Mouse (Mus musculus) spleen, adult 2 months (tissue): ENCODE measurements around the gene Slit1. TPM values are rescaled to one million over a fixed set of nuclear protein-coding genes. Genes with fewer than 3 reads are reported as not detected.

Source experiments
- DNase-seq, 2 experiments: peaks; one replicate each; pipeline versions ENCODE4 v3.0.0 to v3.0.0-alpha.2; 2012 to 2021; ENCODE audit warnings: low spot score in 2 of 2, low read depth in 1 of 2
- H3K27ac ChIP-seq: fragments of 200-500 bp; 2 replicates; pipeline ENCODE4 v1.5.1; 2012; ENCODE audit warnings: low read length, inconsistent platforms; ENCODE audit not compliant: insufficient read depth
- H3K27me3 ChIP-seq: fragments of 200-500 bp; 2 replicates; pipeline ENCODE4 v1.6.1; 2012; ENCODE audit warnings: mild to moderate bottlenecking, moderate library complexity, low read length, inconsistent platforms; ENCODE audit not compliant: control insufficient read depth, insufficient read depth
- H3K36me3 ChIP-seq: fragments of 200-500 bp; 2 replicates; pipeline ENCODE4 v1.6.1; 2012; ENCODE audit warnings: mild to moderate bottlenecking, low read length, inconsistent platforms; ENCODE audit not compliant: control insufficient read depth, insufficient read depth
- H3K4me1 ChIP-seq: fragments of 200-500 bp; 2 replicates; pipeline ENCODE4 v1.6.1; 2011; ENCODE audit warnings: inconsistent platforms; ENCODE audit not compliant: control insufficient read depth, insufficient read depth, insufficient read length
- H3K4me3 ChIP-seq: fragments of 200-500 bp; 2 replicates; pipeline ENCODE4 v1.5.1; 2011; ENCODE audit warnings: mild to moderate bottlenecking, inconsistent platforms; ENCODE audit not compliant: insufficient read depth, insufficient read length; ENCODE audit errors: extremely low read depth
- CTCF ChIP-seq: fragments of 200-500 bp; IDR thresholded peaks from 2 replicates; pipeline ENCODE4 v1.5.1; 2011; ENCODE audit warnings: mild to moderate bottlenecking, inconsistent platforms; ENCODE audit not compliant: insufficient read depth, insufficient read length, insufficient replicate concordance; ENCODE audit errors: extremely low read depth
- POLR2A ChIP-seq: fragments of 200-500 bp; IDR thresholded peaks from 2 replicates; pipeline ENCODE4 v1.6.1; 2011; ENCODE audit warnings: low read depth, low read length, inconsistent platforms
- WGBS: fragments of 180-500 bp; shearing (Covaris S2); methylation state at CpG from one replicate; pipeline ENCODE4 v1.1.7; 2018; 5-methylcytosine and 5-hydroxymethylcytosine counted together
- polyA plus RNA-seq: library from polyadenylated mRNA; depleted of rRNA; stranded (reverse); fragments of >200 nt; gene quantifications from 2 replicates; pipeline ENCODE4 v1.2.3, GENCODE M21; 2012

Slit1 gene
- polyA plus RNA-seq, 1 experiment, result 0.78 TPM

DNA sequence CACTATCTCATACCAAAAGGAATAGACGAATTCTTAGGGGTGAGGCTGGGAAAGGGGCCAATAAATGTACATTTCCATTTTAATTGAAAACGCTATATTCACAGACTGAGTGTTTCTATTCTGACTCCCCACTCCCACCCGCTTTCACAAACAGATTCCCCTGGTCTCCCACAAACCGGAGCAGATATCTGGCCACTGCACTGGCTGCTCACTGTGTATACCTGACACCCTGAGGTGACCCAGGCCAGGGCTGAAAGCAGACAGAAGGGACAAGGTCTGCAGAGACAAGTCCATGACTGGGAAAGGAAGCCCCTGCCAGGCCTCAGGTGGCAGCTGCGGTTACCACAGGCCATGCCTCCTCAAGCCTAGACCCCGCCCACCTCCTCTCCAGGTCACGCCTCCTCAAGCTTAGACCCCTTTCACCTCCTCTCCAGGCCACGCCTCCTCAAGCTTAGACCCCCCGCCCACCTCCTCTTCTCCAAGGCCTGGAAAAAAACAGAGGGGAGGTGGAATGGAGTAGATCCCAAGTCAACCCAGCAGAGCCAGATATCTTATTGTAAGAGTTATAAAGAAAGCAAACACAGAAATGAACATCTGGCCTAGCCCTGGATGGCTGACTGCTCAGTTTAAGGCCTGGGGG lies 18.5 kb downstream of the Slit1 start:
- 0 out of 2 replicates have a peak, but pooled peaks cover 4% of the 10 kb centered on the region for H3K4me1 ChIP-seq
- TF ChIP-seq CTCF, result no peak
- TF ChIP-seq POLR2A, result no peak
- no peak overlapping the region for H3K4me3 ChIP-seq
- no peak overlapping the region for H3K27ac ChIP-seq
- no peaks in the 10 kb centered on the region for H3K36me3 ChIP-seq
- H3K27me3 ChIP-seq, result no peaks in the 10 kb centered on the region
- no peak for DNase-seq
- 44% methylated on average over 9 of the region's 9 CpGs for WGBS

DNA sequence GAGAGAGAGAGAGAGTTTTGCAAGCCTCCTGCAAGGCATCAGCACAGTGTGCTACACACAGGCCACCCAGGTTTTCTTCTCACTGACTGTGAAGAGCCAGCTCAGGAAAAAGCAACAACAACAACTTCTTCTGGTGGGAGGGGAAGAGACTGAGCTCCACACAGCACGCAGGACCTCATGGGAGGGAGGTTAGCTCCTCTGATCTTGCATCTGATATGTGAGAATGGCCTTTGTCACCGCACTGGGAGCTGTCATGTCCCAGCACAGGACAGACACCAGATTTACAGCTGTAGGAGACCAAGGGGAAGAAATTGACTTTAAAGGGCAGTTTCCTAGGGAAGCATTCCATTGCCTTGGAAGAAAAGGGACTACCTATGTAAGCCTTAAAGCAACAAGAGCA lies 20.1 kb downstream of the Slit1 start:
- no peaks in the 10 kb centered on the region for H3K36me3 ChIP-seq
- 0 out of 2 replicates have a peak, but pooled peaks cover 4% of the 10 kb centered on the region for H3K4me1 ChIP-seq
- no peaks in the 10 kb centered on the region for H3K27me3 ChIP-seq
- H3K27ac ChIP-seq, result no peak overlapping the region
- no peak overlapping the region for H3K4me3 ChIP-seq
- no peak for DNase-seq
- WGBS, result 47% methylated on average over 2 of the region's 2 CpGs
- no peak for TF ChIP-seq POLR2A
- TF ChIP-seq CTCF, result no peak

DNA sequence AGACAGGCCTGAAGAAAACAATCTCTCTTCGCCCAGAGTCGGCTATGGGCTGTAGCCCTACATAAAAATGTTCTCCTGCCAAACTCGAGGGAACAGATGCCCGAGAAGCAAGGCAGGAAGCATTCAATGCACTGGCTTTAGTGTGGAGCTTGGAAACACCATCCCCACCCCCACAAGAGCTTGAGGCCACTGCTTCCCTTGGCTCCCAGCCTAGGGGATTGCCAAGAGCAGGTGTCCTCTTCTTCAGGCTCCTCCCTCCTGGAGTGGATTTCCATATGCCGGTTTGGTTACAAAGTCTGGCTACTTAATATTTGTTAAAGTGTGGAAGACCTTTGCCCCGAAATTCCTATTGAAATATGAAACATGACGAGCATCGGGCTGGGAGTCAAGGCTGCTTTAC lies 24.0 kb downstream of the Slit1 start:
- Histone ChIP-seq H3K4me1 (no peaks in the 10 kb centered on the region), H3K36me3 (no peaks in the 10 kb centered on the region), H3K27me3 (no peaks in the 10 kb centered on the region), H3K27ac (no peak overlapping the region), H3K4me3 (no peak overlapping the region)
- DNase-seq, result no peak
- WGBS, result 73% methylated on average over 8 of the region's 8 CpGs
- TF ChIP-seq POLR2A (no peak), CTCF (no peak)

DNA sequence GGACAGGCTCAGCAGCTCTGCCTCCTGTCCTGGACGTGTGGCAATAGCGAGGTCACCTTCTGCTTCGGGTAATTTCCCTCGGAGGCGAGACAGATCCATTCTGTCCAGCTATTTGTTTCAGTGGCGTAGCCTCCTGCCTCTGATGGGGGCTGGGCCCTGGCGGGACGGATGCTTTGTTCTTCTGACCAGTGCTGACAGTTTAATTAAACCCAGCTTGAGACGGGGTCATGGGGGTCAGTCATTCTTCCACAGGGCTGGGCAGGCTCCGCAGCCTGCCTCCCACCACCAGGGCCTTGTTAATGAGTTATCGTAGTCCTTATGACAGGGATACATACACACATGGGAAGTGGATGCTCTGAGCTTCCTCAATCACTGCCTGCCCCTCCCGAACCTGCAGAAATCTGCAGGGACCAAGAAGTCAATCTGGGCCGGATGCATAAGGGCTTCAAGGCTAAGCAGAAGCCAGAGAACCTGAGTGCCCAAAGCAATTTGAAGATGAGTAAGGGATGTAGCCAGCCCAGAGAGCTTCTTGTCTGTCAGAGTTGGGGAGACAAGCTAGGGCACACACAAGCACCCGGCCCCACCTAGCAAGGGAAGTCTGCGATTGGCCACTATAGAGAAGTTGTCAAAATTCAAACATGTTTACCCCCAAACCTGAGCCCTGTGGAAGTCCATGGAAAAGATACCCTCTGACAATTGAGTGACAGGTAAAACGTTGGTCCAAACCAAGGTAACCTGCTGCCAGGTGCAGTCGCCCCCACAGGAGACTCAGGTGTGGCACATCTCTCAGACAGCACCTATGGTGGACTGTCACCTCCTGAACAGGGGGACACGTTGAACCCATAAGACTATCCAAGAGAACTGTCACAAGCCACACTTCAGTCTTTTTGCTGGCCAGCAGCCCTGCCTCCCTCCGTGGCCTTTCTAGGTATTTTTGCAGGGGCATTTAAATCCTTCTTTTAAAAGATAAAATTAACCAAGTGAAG lies 26.9 kb downstream of the Slit1 start:
- WGBS, result 55% methylated on average over 19 of the region's 19 CpGs

DNA sequence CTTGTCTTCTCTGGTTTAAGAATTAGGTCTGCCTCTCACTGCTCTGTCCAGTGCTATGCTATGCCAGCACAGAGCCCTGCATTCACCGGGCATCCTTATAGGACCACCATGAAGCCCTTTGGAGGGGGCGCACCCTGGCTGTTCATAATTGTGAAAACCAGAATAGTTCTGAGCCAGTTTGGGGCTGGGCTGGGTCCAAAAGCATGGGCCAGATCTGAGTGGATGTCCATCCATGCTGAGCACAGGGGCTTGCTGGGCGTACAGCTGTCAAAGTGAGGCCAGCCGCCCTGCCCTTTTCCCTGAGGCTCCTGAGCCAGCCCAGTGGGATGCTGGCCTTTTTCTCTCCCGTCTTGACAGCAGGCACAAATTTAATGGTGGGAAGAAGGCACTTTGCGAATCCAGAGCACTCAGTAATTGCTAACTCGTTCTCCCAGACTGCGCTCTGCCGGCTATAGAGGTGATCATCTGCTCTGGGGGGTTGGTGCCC lies 29.0 kb downstream of the Slit1 start:
- WGBS, result 78% methylated on average over 9 of the region's 9 CpGs
- DNase-seq, result no peak
- no peaks in the 10 kb centered on the region for H3K27me3 ChIP-seq

More for the DNA sequence above, 26.9 kb downstream of the Slit1 start:
- no peak for DNase-seq
- TF ChIP-seq POLR2A (no peak), CTCF (no peak)
- Histone ChIP-seq H3K36me3 (no peaks in the 10 kb centered on the region), H3K27me3 (no peaks in the 10 kb centered on the region), H3K27ac (no peak overlapping the region), H3K4me3 (no peak overlapping the region), H3K4me1 (no peaks in the 10 kb centered on the region)

DNA sequence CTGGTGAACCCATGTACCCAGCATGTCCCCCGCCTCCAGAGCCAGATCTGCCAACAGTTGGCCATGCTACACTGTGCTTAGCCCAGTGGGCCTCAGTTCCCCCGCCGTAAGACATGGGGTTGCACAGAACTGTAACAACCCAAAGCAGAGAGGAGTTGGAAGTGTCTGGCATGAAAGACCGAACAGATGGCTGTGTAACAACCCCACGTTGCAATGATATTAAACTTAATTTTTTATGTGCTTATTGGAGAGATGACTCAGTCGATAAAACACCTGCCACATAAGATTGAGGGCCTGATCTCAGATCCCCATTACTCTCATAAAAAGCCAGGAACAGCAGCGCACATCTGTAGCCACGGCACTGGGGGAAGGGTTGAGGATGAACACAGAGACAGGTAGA lies 30.6 kb downstream of the Slit1 start:
- Histone ChIP-seq H3K36me3 (no peaks in the 10 kb centered on the region), H3K4me3 (no peak overlapping the region), H3K27me3 (no peaks in the 10 kb centered on the region), H3K4me1 (no peaks in the 10 kb centered on the region), H3K27ac (no peak overlapping the region)
- TF ChIP-seq CTCF (no peak), POLR2A (no peak)
- 89% methylated on average over 8 of the region's 8 CpGs for WGBS
- no peak for DNase-seq

More for the DNA sequence above, 29.0 kb downstream of the Slit1 start:
- Histone ChIP-seq H3K27ac (no peak overlapping the region), H3K4me3 (no peak overlapping the region), H3K36me3 (no peaks in the 10 kb centered on the region), H3K4me1 (no peaks in the 10 kb centered on the region)
- TF ChIP-seq POLR2A, result no peak
- TF ChIP-seq CTCF, result no peak

DNA sequence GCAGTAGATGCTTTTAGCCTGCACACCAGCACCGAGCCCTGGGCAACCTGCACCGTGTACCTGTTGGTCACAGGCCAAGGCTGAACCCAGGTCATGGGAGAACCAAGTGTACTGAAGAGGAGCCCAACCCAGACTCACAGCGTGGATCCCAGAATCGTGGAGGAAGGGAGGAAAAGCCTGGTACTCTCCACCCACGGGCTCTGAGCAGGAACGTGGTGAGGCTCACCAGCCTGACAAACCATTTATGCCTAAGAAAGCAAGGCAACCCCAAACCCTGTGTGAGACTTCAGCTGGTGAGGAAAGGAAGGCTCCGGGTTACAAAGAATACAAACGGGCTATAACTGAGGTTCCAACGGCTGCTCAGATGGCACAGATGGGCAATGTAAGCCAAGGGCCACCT lies 31.8 kb downstream of the Slit1 start:
- no peak overlapping the region for H3K4me3 ChIP-seq
- no peaks in the 10 kb centered on the region; the same call in 1 of the 2 replicates for H3K27me3 ChIP-seq
- H3K27ac ChIP-seq, result no peak overlapping the region
- no peak for TF ChIP-seq POLR2A
- no peak for TF ChIP-seq CTCF
- no peaks in the 10 kb centered on the region for H3K36me3 ChIP-seq
- no peaks in the 10 kb centered on the region for H3K4me1 ChIP-seq
- 85% methylated on average over 9 of the region's 9 CpGs for WGBS
- no peak for DNase-seq
